Mouse (Mus musculus) lung, postnatal 0 days (tissue): ENCODE measurements at regions not wholly inside any gene's neighbourhood (a gene's known extent, or its start where the extent isn't known, plus 50 kb on each side); places are given as distances from the start of the nearest gene placed in this dataset.

ENCODE experiments used
- CTCF ChIP-seq: IDR thresholded peaks from 2 replicates; pipeline ENCODE4 v1.5.1; 2016; ENCODE audit warnings: antibody characterized with exemption, mild to moderate bottlenecking
- EP300 ChIP-seq: IDR thresholded peaks from 2 replicates; pipeline ENCODE4 v1.6.1; 2016; ENCODE audit warnings: antibody characterized with exemption, mild to moderate bottlenecking, control low read depth

DNA sequence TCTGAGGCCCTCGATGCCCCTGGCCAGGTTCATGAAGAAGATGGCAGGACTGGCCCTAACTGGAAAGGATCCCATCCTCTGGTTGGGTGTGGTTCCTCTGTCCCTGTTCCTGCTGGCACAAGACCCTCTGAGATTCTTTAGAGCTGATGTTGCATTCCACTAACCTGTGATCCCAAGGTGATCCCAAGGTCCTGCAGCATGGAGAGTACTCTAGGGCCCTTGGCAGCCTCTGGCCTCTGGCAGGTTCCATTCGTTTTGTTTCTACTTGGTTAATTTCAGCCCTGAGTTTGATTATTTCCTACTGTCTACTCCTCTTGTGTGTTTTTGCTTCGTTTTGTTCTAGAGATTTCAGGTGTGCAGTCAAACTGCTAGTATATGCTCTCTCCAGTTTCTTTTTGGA, 129.5 kb upstream of the Chst7 start:
- TF ChIP-seq CTCF (no peak), EP300 (no peak)
